Mouse (Mus musculus) lung, postnatal 0 days (tissue): ENCODE measurements at regions not wholly inside any gene's neighbourhood (a gene's known extent, or its start where the extent isn't known, plus 50 kb on each side); places are given as distances from the start of the nearest gene placed in this dataset.

Experiments
- ATAC-seq: fragments of 200-750 bp; cut with Nextera tagmentation; 2 replicates; pipeline ENCODE4 v1.8.0; 2017; ENCODE audit warnings: moderate library complexity
- DNase-seq: peaks from one replicate; pipeline ENCODE4 v3.0.0-alpha.2; 2016; ENCODE audit warnings: low spot score
- H3K27ac ChIP-seq: fragments of 300-500 bp; sonication (generic); 2 replicates; pipeline ENCODE4 v1.5.1; 2014; ENCODE audit warnings: antibody characterized with exemption, mild to moderate bottlenecking, low read length, mixed read lengths
- H3K27me3 ChIP-seq: fragments of 300-500 bp; sonication (generic); replicated peaks from 2 replicates; pipeline ENCODE4 v1.6.1; 2014; ENCODE audit warnings: low read length, mixed read lengths; ENCODE audit not compliant: insufficient read depth
- H3K36me3 ChIP-seq: fragments of 300-500 bp; sonication (generic); 2 replicates; pipeline ENCODE4 v1.6.1; 2014; ENCODE audit warnings: low read length, mixed read lengths; ENCODE audit not compliant: insufficient read depth
- H3K4me1 ChIP-seq: fragments of 300-500 bp; sonication (generic); 2 replicates; pipeline ENCODE4 v1.6.1; 2014; ENCODE audit warnings: antibody characterized with exemption, low read depth, low read length, mixed read lengths; ENCODE audit not compliant: insufficient read depth
- H3K4me2 ChIP-seq: fragments of 300-500 bp; sonication (generic); replicated peaks from 2 replicates; pipeline ENCODE4 v1.6.1; 2014; ENCODE audit warnings: low read depth, mild to moderate bottlenecking, low read length, moderate library complexity, mixed read lengths
- H3K4me3 ChIP-seq: fragments of 300-500 bp; sonication (generic); 2 replicates; pipeline ENCODE4 v1.5.1; 2014; ENCODE audit warnings: low read depth, low read length
- H3K9ac ChIP-seq: fragments of 300-500 bp; sonication (generic); replicated peaks from 2 replicates; pipeline ENCODE4 v1.6.1; 2014; ENCODE audit warnings: low read depth, mild to moderate bottlenecking
- H3K9me3 ChIP-seq: fragments of 300-500 bp; sonication (generic); 2 replicates; pipeline ENCODE4 v1.6.1; 2016; ENCODE audit warnings: low read length, mixed read lengths
- CTCF ChIP-seq: IDR thresholded peaks from 2 replicates; pipeline ENCODE4 v1.5.1; 2016; ENCODE audit warnings: antibody characterized with exemption, mild to moderate bottlenecking
- EP300 ChIP-seq: IDR thresholded peaks from 2 replicates; pipeline ENCODE4 v1.6.1; 2016; ENCODE audit warnings: antibody characterized with exemption, mild to moderate bottlenecking, control low read depth
- WGBS: fragments of 180-500 bp; shearing (Covaris S2); extraction: QIAGEN DNeasy Blood & Tissue Kit; methylation state at CpG from one replicate; pipeline ENCODE4 v1.1.7; 2014; 5-methylcytosine and 5-hydroxymethylcytosine counted together

DNA sequence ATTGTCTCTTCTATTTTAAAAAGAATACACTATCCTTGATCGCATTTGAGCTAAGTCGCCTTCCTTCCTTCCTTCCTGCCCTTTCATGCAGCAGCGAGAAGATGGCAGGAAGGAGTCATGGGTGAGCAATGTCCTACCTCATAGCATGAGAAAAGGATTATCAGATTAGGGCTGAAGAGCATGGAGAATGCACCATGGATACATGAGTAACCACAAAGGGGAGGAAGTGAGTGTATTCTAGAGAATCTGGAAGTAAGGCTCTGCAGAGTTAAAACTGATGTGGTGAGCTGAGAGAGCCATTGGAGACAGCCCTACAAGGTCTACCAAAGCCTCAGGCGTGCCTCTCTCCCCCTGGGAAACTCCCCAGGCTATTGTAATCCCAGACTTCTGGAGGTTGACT, 270.2 kb downstream of the Zfp704 start:
- no peak overlapping the region for H3K4me3 ChIP-seq
- no peak; the same call in 1 of the 2 replicates for ATAC-seq
- no peaks in the 10 kb centered on the region for H3K27me3 ChIP-seq
- no peak overlapping the region for H3K4me2 ChIP-seq
- H3K9ac ChIP-seq = no peak overlapping the region
- no peaks in the 10 kb centered on the region for H3K9me3 ChIP-seq
- WGBS = 65% methylated on average over 4 of the region's 4 CpGs
- peaks cover 5% of the 10 kb centered on the region; the same call in 1 of the 2 replicates for H3K4me1 ChIP-seq
- H3K27ac ChIP-seq = no peak overlapping the region
- no peak for TF ChIP-seq CTCF
- no peak for TF ChIP-seq EP300
- H3K36me3 ChIP-seq = no peaks in the 10 kb centered on the region
- DNase-seq = no peak

DNA sequence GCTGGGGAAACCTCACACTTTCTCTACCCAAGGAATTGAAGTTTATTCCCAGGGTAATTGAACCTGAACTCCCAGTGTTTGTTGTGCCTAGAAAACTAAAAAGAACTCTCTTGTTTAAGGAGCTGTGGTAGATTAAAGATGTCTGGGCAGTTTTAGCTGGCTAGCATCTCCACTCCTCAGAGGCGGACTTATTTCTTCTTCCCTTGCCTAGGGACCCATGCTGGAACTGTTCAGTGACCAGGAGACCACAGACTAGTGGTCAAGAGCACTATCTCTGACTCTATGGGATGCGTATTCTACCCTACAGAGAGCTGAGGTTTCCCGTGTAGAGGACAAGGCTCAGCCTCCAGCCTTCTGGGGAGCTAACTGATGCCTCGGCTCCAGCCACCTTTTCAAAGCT, 274.3 kb downstream of the Zfp704 start:
- no peaks in the 10 kb centered on the region for H3K36me3 ChIP-seq
- no peak for DNase-seq
- TF ChIP-seq CTCF = no peak
- no peak for TF ChIP-seq EP300
- no peak for ATAC-seq
- H3K9me3 ChIP-seq = no peaks in the 10 kb centered on the region
- H3K4me3 ChIP-seq = no peak overlapping the region
- no peaks in the 10 kb centered on the region for H3K27me3 ChIP-seq
- peaks cover under 1% of the 10 kb centered on the region; the same call in 1 of the 2 replicates for H3K4me1 ChIP-seq
- no peak overlapping the region for H3K4me2 ChIP-seq
- H3K9ac ChIP-seq = no peak overlapping the region
- 77% methylated on average over 4 of the region's 4 CpGs for WGBS
- no peak overlapping the region for H3K27ac ChIP-seq
